26 mouse cellular contexts compared by ENCODE assay signal in genomic region chr17:3667287-3667686, GRCm38 (mm10). TPM values are rescaled to one million over a fixed set of nuclear protein-coding genes. Genes with fewer than 3 reads are reported as not detected.
"Had no signal": no experiment of that assay in that cellular context is flagged by ENCODE, and none has a peak within 500 bp of the region (broad histone marks: within the 10 kb centered on the region; RNA-seq: fewer than 3 reads in every experiment).

No protein-coding gene starts in this region.

- DNase-seq: lung, adult 18-20 months; lung, embryonic 14.5 days; lung, postnatal 10 days; lung, postnatal 4 days; retina, postnatal 1 day; right cerebral cortex, adult 18-20 months; right cerebral cortex, postnatal 25 days; right cerebral cortex, postnatal 4 days; spleen, adult 18-20 months; thymus, adult 18-20 months; thymus, postnatal 14 days; thymus, postnatal 36 days had no signal

- H3K4me1 ChIP-seq: neural tube, embryonic 13.5 days; neural tube, embryonic 15.5 days had no signal

- H3K9me3 ChIP-seq: neural tube, embryonic 13.5 days; neural tube, embryonic 15.5 days had no signal

- H3K27me3 ChIP-seq: neural tube, embryonic 13.5 days; neural tube, embryonic 15.5 days had no signal

- H3K4me3 ChIP-seq: myocyte; neural tube, embryonic 13.5 days; neural tube, embryonic 15.5 days had no signal

- H3K36me3 ChIP-seq: neural tube, embryonic 13.5 days; neural tube, embryonic 15.5 days had no signal

- H3K9ac ChIP-seq: lung, embryonic 14.5 days; neural tube, embryonic 13.5 days; neural tube, embryonic 15.5 days had no signal

- H3K27ac ChIP-seq: neural tube, embryonic 13.5 days; neural tube, embryonic 15.5 days had no signal

- H3K4me2 ChIP-seq: lung, embryonic 14.5 days; midbrain, embryonic 11.5 days; neural tube, embryonic 13.5 days; neural tube, embryonic 15.5 days had no signal

- ATAC-seq: midbrain, embryonic 16.5 days had no signal

RNA-seq across cellular contexts. Expression of gene Nox3, which starts 28.8 kb away (rescaled TPM):
- total RNA-seq: megakaryocyte, adult 5-6 weeks; megakaryocyte-erythroid progenitor cell, adult 5-6 weeks had no signal
- polyA plus RNA-seq: liver, embryonic 16.5 days; lung, embryonic 14.5 days; lung, embryonic 16.5 days; midbrain, embryonic 11.5 days; midbrain, embryonic 16.5 days; myocyte; neural tube, embryonic 11.5 days; neural tube, embryonic 13.5 days; neural tube, embryonic 15.5 days; small intestine, adult 2 months; stomach, embryonic 14.5 days; stomach, embryonic 16.5 days; thymus, postnatal 0 days had no signal
